Mouse (Mus musculus): ENCODE results near the gene Olfr1. TPM values are rescaled to one million over a fixed set of nuclear protein-coding genes. Genes with fewer than 3 reads are reported as not detected.

The Olfr1 gene
- not detected in 2 replicates for polyA plus RNA-seq (2014; fragmentation: Nextera tagmentation; extraction: Ambion mirVana)

DNA sequence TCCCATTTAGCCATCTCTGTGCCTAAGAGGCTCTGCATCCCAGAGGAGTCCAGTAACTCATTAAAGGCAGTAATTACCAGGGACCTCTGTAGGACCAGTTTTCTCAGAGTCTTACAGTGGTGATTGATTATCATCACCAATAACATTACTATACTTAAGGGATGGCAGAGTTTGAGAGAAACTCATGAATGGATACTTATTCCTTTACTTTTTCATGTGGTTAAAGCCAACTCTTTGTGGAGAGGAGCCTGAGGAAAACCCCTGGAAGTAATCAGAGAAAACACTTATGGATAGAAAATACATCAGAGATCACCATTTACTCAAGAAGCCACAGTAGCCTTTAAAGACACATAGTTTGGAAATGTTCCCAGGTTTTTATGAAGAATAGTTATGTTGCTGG, at the start of gene Olfr1:
Gene Olfr1, minus strand, starts transcription at position 101 of the 400 bp plus-strand sequence.
- no peak within 1 kb of the TSS for H3K9ac ChIP-seq (ENCODE audit: low read depth, low read length)
- no peaks in the 10 kb centered on the region for H3K36me3 ChIP-seq (ENCODE audit: control insufficient read depth, insufficient read depth, low read length)
- H3K9me3 ChIP-seq (ENCODE audit: control insufficient read depth, low read length): no peaks in the 10 kb centered on the region
- ATAC-seq (ENCODE audit: low read depth) (no peak), DNase-seq (ENCODE audit: low spot score) (no peak)
- H3K27ac ChIP-seq (replicated peaks; ENCODE audit: low read depth, low read length): no peak within 1 kb of the TSS
- H3K4me2 ChIP-seq (ENCODE audit: low read depth, low read length): no peak within 1 kb of the TSS
- no peak within 1 kb of the TSS for H3K4me3 ChIP-seq (ENCODE audit: low read depth, low read length)
- no peaks in the 10 kb centered on the region for H3K4me1 ChIP-seq (ENCODE audit: control insufficient read depth, insufficient read depth, low read length)
- no peaks in the 10 kb centered on the region for H3K27me3 ChIP-seq (replicated peaks; ENCODE audit: control insufficient read depth, insufficient read depth, low read length)

DNA sequence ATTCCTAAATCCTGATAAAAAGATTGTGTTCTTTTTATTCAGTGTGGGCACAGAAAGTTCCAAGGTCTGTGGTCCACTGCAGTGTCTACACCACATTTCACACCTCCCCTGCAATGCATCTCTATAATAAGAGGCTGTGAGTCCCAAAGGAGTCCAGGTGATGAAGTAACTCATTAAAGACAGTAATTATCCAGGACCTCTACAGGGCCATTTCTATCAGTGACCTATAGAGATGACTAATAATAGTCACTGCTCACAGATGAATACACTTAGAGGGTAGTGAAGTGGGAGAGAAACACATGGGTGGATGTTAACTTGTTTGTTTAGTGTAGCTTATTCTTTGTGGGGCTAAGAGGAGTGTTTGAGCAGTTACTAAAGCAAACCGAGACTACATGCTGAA, 29.0 kb upstream of the Olfr1 start, which contains the start of gene Olfr378:
Gene Olfr378, minus strand, starts transcription at position 101 of the 400 bp plus-strand sequence.
- Histone ChIP-seq H3K4me2 (ENCODE audit: low read depth, low read length) (no peak within 1 kb of the TSS), H3K9ac (ENCODE audit: low read depth, low read length) (no peak within 1 kb of the TSS), H3K4me3 (ENCODE audit: low read depth, low read length) (no peak within 1 kb of the TSS), H3K4me1 (ENCODE audit: control insufficient read depth, insufficient read depth, low read length) (no peaks in the 10 kb centered on the region), H3K36me3 (ENCODE audit: control insufficient read depth, insufficient read depth, low read length) (no peaks in the 10 kb centered on the region), H3K27ac (replicated peaks; ENCODE audit: low read depth, low read length) (no peak within 1 kb of the TSS), H3K27me3 (replicated peaks; ENCODE audit: control insufficient read depth, insufficient read depth, low read length) (no peaks in the 10 kb centered on the region), H3K9me3 (ENCODE audit: control insufficient read depth, low read length) (no peaks in the 10 kb centered on the region)
- 80% methylated on average over 1 of the region's 1 CpGs for WGBS
- DNase-seq (ENCODE audit: low spot score) (no peak), ATAC-seq (ENCODE audit: low read depth) (no peak)

DNA sequence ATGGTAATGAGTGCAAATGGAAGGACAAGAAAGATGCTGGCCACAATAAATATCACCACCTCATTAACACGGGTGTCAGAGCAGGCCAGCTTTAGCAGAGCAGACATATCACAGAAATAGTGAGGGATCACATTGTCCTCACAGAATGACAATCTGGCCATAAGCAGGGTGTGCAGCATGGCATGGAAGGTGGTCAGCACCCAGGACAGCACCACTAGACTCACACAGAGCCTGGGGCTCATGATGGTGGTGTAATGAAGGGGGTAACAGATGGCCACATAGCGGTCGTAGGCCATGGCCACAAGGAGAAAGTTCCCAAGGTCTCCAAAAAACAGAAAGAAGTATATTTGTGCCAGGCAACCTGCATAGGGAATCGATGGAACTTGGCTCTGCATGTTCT, 4.0 kb downstream of the Olfr1 start:
- no peaks in the 10 kb centered on the region for H3K27me3 ChIP-seq (replicated peaks; ENCODE audit: control insufficient read depth, insufficient read depth, low read length)
- no peak overlapping the region for H3K4me2 ChIP-seq (ENCODE audit: low read depth, low read length)
- H3K9ac ChIP-seq (ENCODE audit: low read depth, low read length): no peak overlapping the region
- no peaks in the 10 kb centered on the region for H3K9me3 ChIP-seq (ENCODE audit: control insufficient read depth, low read length)
- ATAC-seq (ENCODE audit: low read depth) (no peak), DNase-seq (ENCODE audit: low spot score) (no peak)
- H3K4me3 ChIP-seq (ENCODE audit: low read depth, low read length): no peak overlapping the region
- no peaks in the 10 kb centered on the region for H3K36me3 ChIP-seq (ENCODE audit: control insufficient read depth, insufficient read depth, low read length)
- 74% methylated on average over 4 of the region's 4 CpGs for WGBS
- no peak overlapping the region for H3K27ac ChIP-seq (replicated peaks; ENCODE audit: low read depth, low read length)
- H3K4me1 ChIP-seq (ENCODE audit: control insufficient read depth, insufficient read depth, low read length): no peaks in the 10 kb centered on the region

DNA sequence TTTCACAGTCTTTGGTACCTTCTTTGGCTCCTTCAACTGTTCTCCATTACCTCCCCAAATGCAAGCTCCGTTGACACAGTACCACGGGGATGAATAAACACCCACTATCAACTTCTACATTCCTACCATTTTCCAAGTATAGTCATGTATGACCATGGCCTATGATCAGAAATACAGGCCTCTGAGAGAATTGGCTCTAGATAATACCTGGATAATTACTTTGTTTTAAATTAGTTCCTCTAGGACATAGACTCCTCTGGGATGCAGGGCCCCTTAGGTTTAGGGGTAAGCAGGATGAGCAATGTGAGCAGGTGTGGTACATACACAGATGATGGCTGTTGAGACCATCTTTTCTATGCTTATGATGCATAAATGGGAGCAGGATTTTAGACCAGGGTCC, 28.5 kb downstream of the Olfr1 start, which contains the start of gene Olfr376:
Gene Olfr376, plus strand, starts transcription at position 301 of the 400 bp plus-strand sequence.
- Histone ChIP-seq H3K4me3 (ENCODE audit: low read depth, low read length) (no peak within 1 kb of the TSS), H3K27ac (replicated peaks; ENCODE audit: low read depth, low read length) (no peak within 1 kb of the TSS), H3K36me3 (ENCODE audit: control insufficient read depth, insufficient read depth, low read length) (no peaks in the 10 kb centered on the region), H3K27me3 (replicated peaks; ENCODE audit: control insufficient read depth, insufficient read depth, low read length) (no peaks in the 10 kb centered on the region), H3K4me2 (ENCODE audit: low read depth, low read length) (no peak within 1 kb of the TSS), H3K9ac (ENCODE audit: low read depth, low read length) (no peak within 1 kb of the TSS), H3K4me1 (ENCODE audit: control insufficient read depth, insufficient read depth, low read length) (no peaks in the 10 kb centered on the region), H3K9me3 (ENCODE audit: control insufficient read depth, low read length) (no peaks in the 10 kb centered on the region)
- no peak for ATAC-seq (ENCODE audit: low read depth)
- DNase-seq (ENCODE audit: low spot score): no peak
- WGBS: 90% methylated on average over 2 of the region's 2 CpGs

DNA sequence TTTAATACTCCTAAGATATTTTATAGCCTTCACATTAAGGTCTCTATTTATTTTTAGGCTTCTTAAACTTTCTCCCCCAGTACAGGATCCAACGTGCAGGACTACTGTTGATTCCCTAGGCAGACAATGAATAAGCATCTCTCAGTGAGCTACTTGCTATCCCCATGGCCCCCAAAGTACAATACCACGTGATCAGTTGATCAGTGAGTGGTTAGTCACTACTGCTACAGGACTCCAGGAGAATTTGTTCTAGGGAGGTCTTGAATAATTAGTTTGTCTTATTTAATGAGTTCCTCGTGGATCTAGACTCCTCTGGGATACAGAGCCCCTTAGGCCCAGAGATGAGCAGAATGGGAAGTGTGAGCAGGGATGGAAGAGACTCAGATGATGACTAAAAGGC, 48.9 kb downstream of the Olfr1 start, which contains the start of gene Olfr20:
Gene Olfr20, plus strand, starts transcription at position 301 of the 400 bp plus-strand sequence.
- Histone ChIP-seq H3K27me3 (replicated peaks; ENCODE audit: control insufficient read depth, insufficient read depth, low read length) (no peaks in the 10 kb centered on the region), H3K9ac (ENCODE audit: low read depth, low read length) (no peak within 1 kb of the TSS), H3K9me3 (ENCODE audit: control insufficient read depth, low read length) (no peaks in the 10 kb centered on the region), H3K4me1 (ENCODE audit: control insufficient read depth, insufficient read depth, low read length) (no peaks in the 10 kb centered on the region), H3K27ac (replicated peaks; ENCODE audit: low read depth, low read length) (no peak within 1 kb of the TSS), H3K4me3 (ENCODE audit: low read depth, low read length) (no peak within 1 kb of the TSS), H3K4me2 (ENCODE audit: low read depth, low read length) (no peak within 1 kb of the TSS), H3K36me3 (ENCODE audit: control insufficient read depth, insufficient read depth, low read length) (no peaks in the 10 kb centered on the region)
- DNase-seq (ENCODE audit: low spot score) (no peak), ATAC-seq (ENCODE audit: low read depth) (no peak)
- WGBS: 38% methylated on average over 3 of the region's 3 CpGs

Other genes with a start within 250 kb of the Olfr1 start
- 1.8 and 2.6 TPM in 2 replicates for gene P2rx5, start 239.2 kb downstream of the Olfr1 start, polyA plus RNA-seq (2014; fragmentation: Nextera tagmentation; extraction: Ambion mirVana)
- gene Emc6, start 222.6 kb downstream of the Olfr1 start, polyA plus RNA-seq (2014; fragmentation: Nextera tagmentation; extraction: Ambion mirVana): 107 and 111 TPM in 2 replicates
- gene Tax1bp3, start 222.5 kb downstream of the Olfr1 start, polyA plus RNA-seq (2014; fragmentation: Nextera tagmentation; extraction: Ambion mirVana): 188 and 213 TPM in 2 replicates
- 18.8 and 22.0 TPM in 2 replicates for gene Ctns, start 200.6 kb downstream of the Olfr1 start, polyA plus RNA-seq (2014; fragmentation: Nextera tagmentation; extraction: Ambion mirVana)
- 1.6 and 2.8 TPM in 2 replicates for gene Shpk, start 200.2 kb downstream of the Olfr1 start, polyA plus RNA-seq (2014; fragmentation: Nextera tagmentation; extraction: Ambion mirVana)
- gene Trpv1, start 165.3 kb downstream of the Olfr1 start, polyA plus RNA-seq (2014; fragmentation: Nextera tagmentation; extraction: Ambion mirVana): 0.47 and 0.54 TPM in 2 replicates
- gene Trpv3, start 132.2 kb downstream of the Olfr1 start, polyA plus RNA-seq (2014; fragmentation: Nextera tagmentation; extraction: Ambion mirVana): 0.26 and 0.28 TPM in 2 replicates
- 2.4 and 2.9 TPM in 2 replicates for gene Aspa, start 70.0 kb downstream of the Olfr1 start, polyA plus RNA-seq (2014; fragmentation: Nextera tagmentation; extraction: Ambion mirVana)
- not detected in 2 replicates for gene Gm49340, start 69.9 kb downstream of the Olfr1 start, polyA plus RNA-seq (2014; fragmentation: Nextera tagmentation; extraction: Ambion mirVana)
- gene Spata22, start 69.9 kb downstream of the Olfr1 start, polyA plus RNA-seq (2014; fragmentation: Nextera tagmentation; extraction: Ambion mirVana): not detected in 2 replicates
- not detected in 2 replicates for gene Olfr20, start 48.8 kb downstream of the Olfr1 start, polyA plus RNA-seq (2014; fragmentation: Nextera tagmentation; extraction: Ambion mirVana)
- 0.17 TPM in 1 of 2 replicates, not detected in the other for gene Olfr376, start 28.4 kb downstream of the Olfr1 start, polyA plus RNA-seq (2014; fragmentation: Nextera tagmentation; extraction: Ambion mirVana)
- gene Olfr378, start 28.9 kb upstream of the Olfr1 start, polyA plus RNA-seq (2014; fragmentation: Nextera tagmentation; extraction: Ambion mirVana): 0.40 TPM in 1 of 2 replicates, not detected in the other
- not detected in 2 replicates for gene Olfr380, start 57.9 kb upstream of the Olfr1 start, polyA plus RNA-seq (2014; fragmentation: Nextera tagmentation; extraction: Ambion mirVana)
- gene Olfr381, start 92.0 kb upstream of the Olfr1 start, polyA plus RNA-seq (2014; fragmentation: Nextera tagmentation; extraction: Ambion mirVana): not detected in 2 replicates
- not detected in 2 replicates for gene Olfr382, start 117.6 kb upstream of the Olfr1 start, polyA plus RNA-seq (2014; fragmentation: Nextera tagmentation; extraction: Ambion mirVana)
- gene Olfr385, start 193.4 kb upstream of the Olfr1 start, polyA plus RNA-seq (2014; fragmentation: Nextera tagmentation; extraction: Ambion mirVana): not detected in 2 replicates
- not detected in 2 replicates for gene Olfr384, start 199.0 kb upstream of the Olfr1 start, polyA plus RNA-seq (2014; fragmentation: Nextera tagmentation; extraction: Ambion mirVana)